Mouse (Mus musculus) G1E (cell line): ENCODE measurements around the gene Nbr1.

Experiments used
- CTCF ChIP-seq: IDR thresholded peaks from 2 replicates; pipeline ENCODE4 v1.5.1; 2012; ENCODE audit warnings: low read depth, low read length, inconsistent platforms, mixed read lengths
- POLR2AphosphoS5 ChIP-seq: IDR thresholded peaks from 2 replicates; pipeline ENCODE4 v1.6.1; 2012; ENCODE audit warnings: low read depth, low read length, inconsistent platforms; ENCODE audit not compliant: insufficient replicate concordance

GRCm38 (mm10) chr11:101506269-101506780 is 45.6 kb upstream of the Nbr1 start:
- TF ChIP-seq CTCF (no peak), POLR2AphosphoS5 (no peak)
